Mouse (Mus musculus) hindbrain, embryonic 16.5 days (tissue): ENCODE data around the gene Slc52a3. TPM values are rescaled to one million over a fixed set of nuclear protein-coding genes. Genes with fewer than 3 reads are reported as not detected.
"Not testable (repeated sequence)": the region's sequence is repeated elsewhere in the genome, so short reads cannot be mapped to it uniquely, and the experiment has no call there.

Experiments used
- ATAC-seq: fragments of 200-750 bp; cut with Nextera tagmentation; 2 replicates; pipeline ENCODE4 v1.8.0; 2017; ENCODE audit warnings: moderate TSS enrichment, moderate library complexity
- H3K27ac ChIP-seq: fragments of 300-500 bp; sonication (generic); 2 replicates; pipeline ENCODE4 v1.5.1; 2014; ENCODE audit warnings: low read depth, mild to moderate bottlenecking, control low read depth, low read length, moderate library complexity
- H3K27me3 ChIP-seq: fragments of 300-500 bp; sonication (generic); replicated peaks from 2 replicates; pipeline ENCODE4 v1.6.1; 2014; ENCODE audit warnings: low read length; ENCODE audit not compliant: control insufficient read depth, insufficient read depth
- H3K36me3 ChIP-seq: fragments of 300-500 bp; sonication (generic); 2 replicates; pipeline ENCODE4 v1.6.1; 2014; ENCODE audit warnings: mild to moderate bottlenecking, low read length, moderate library complexity, mixed read lengths; ENCODE audit not compliant: control insufficient read depth, insufficient read depth
- H3K4me1 ChIP-seq: fragments of 300-500 bp; sonication (generic); 2 replicates; pipeline ENCODE4 v1.6.1; 2014; ENCODE audit warnings: low read depth, low read length; ENCODE audit not compliant: control insufficient read depth, insufficient read depth
- H3K4me2 ChIP-seq: fragments of 300-500 bp; sonication (generic); 2 replicates; pipeline ENCODE4 v1.6.1; 2014; ENCODE audit warnings: mild to moderate bottlenecking, low read length, control low read depth, moderate library complexity
- H3K4me3 ChIP-seq: fragments of 300-500 bp; sonication (generic); 2 replicates; pipeline ENCODE4 v1.5.1; 2014; ENCODE audit warnings: mild to moderate bottlenecking, low read length, control low read depth, moderate library complexity
- H3K9ac ChIP-seq: fragments of 300-500 bp; sonication (generic); 2 replicates; pipeline ENCODE4 v1.6.1; 2014; ENCODE audit warnings: low read depth, mild to moderate bottlenecking, control low read depth, low read length, moderate library complexity
- H3K9me3 ChIP-seq: fragments of 300-500 bp; sonication (generic); 2 replicates; pipeline ENCODE4 v1.6.1; 2014; ENCODE audit warnings: mild to moderate bottlenecking, low read length, moderate library complexity; ENCODE audit not compliant: control insufficient read depth
- WGBS: fragments of 180-500 bp; shearing (Covaris S2); extraction: QIAGEN DNeasy Blood & Tissue Kit; methylation state at CpG from one replicate; pipeline ENCODE4 v1.1.7; 2014; 5-methylcytosine and 5-hydroxymethylcytosine counted together
- polyA plus RNA-seq: library from polyadenylated mRNA; unstranded; fragments of >200 nt; fragmentation: Nextera tagmentation; extraction: Ambion mirVana; gene quantifications from 2 replicates; pipeline ENCODE4 v1.2.1, GENCODE M21; 2015

Slc52a3 gene
- polyA plus RNA-seq, 1 experiment from 2014 or later: 1.8 TPM

DNA sequence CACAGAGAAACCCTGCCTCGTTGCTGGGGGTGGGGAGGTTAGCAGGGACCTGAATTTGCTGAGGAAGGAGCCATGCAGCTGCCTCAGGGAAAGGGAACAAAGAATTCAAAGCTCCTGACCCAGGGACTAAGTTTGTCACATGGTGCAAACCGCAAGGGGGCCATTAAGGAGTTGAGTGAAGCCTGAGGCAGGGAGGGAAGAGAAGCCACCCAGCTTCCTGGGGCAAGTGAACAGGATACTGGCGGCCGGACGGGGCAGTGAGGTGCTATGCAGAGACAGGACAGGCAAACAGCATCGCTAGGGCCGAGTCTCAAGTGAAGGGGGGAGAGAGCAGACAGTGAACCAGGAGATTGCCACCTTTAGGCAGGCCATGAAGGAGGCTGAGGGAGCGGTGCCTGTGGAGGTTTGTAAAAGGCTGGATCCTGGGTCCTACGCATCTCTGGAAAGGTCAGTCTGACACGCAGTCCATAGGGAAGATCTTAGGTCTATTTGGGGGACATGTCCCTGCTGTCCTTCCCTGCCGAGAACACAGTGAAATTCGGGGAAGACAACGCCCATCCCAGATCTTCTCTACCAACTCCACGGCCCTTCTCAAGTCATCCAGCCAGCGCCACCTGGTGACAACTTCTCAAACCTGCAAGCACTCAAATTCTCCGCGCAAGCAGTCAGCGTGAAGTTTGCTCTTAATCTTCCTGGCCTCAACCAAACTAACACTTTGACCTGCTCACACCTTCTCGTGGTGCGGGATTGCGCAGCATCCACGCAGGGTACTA lies 1.8 kb upstream of the Slc52a3 start:
- Histone ChIP-seq H3K36me3 (no peaks in the 10 kb centered on the region), H3K4me1 (peaks cover 4% of the 10 kb centered on the region), H3K9me3 (no peaks in the 10 kb centered on the region), H3K27me3 (peaks cover 17% of the 10 kb centered on the region), H3K4me2 (peak overlapping the region; percentile 54), H3K9ac (peak overlapping the region; percentile 20), H3K4me3 (peak overlapping the region; percentile 18), H3K27ac (no peak overlapping the region)
- 5% methylated on average over 22 of the region's 22 CpGs for WGBS
- peak; percentile 43 for ATAC-seq

DNA sequence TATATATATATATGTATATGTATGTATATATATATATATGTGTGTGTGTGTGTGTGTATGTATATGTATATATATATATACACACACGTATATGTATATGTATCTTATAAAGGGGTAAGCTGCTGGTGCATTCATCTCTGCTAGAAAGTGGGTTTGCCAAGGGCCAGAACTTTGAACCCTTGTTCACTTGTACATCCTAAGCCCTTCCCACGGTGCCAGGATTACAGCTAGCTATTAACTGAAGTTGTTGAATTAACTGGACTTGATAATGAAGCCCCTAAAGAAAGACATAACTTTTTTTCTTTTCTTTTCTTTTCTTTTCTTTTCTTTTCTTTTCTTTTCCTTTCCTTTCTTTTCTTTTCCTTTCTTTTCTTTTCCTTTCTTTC lies 872 bp downstream of the Slc52a3 start:
- H3K36me3 ChIP-seq, H3K4me2 ChIP-seq, H3K9me3 ChIP-seq, H3K9ac ChIP-seq, H3K4me3 ChIP-seq, ATAC-seq, H3K27ac ChIP-seq, H3K4me1 ChIP-seq: not testable (repeated sequence)
- 64% methylated on average over 2 of the region's 2 CpGs for WGBS
- H3K27me3 ChIP-seq: peaks cover 20% of the 10 kb centered on the region

DNA sequence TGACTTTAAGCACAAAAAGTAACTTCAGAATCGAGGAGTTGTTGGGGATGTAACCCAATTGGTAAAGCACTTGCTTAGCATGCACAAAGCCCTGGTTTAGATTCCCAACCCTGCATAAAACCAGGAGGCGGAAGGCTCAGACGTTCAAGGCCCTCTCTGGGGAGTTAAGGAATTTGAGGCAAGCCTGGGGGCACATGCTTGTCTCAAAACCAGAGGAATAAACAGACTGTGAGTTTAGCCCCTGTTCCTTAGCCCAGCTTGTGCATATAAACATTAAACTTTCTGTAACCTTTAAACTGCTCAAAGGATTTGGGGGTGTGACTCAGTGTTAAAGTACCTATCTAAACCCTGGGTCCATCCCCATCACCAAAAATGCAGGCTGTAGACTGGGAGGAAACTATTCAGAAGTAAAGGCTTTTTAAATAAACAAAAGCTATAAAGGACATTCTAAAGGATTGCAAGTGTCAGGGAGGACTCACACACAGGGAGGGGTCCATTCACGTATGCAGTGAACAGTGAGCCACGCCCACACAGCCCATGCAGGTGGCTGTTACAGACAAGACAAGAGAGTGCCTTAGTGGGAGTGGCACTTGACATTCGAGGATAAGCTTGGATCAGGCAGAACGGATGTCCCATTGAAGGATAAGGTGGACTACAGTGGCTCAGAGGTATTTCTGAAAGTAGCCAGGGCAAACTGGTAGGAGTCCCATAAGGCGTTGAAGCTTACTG lies 1.6 kb downstream of the Slc52a3 start:
- Histone ChIP-seq H3K9ac (no peak overlapping the region), H3K27me3 (peaks cover 20% of the 10 kb centered on the region), H3K27ac (no peak overlapping the region), H3K9me3 (no peaks in the 10 kb centered on the region), H3K4me3 (no peak overlapping the region), H3K4me2 (no peak overlapping the region), H3K4me1 (peaks cover 4% of the 10 kb centered on the region), H3K36me3 (no peaks in the 10 kb centered on the region)
- WGBS: 52% methylated on average over 8 of the region's 8 CpGs
- no peak for ATAC-seq

DNA sequence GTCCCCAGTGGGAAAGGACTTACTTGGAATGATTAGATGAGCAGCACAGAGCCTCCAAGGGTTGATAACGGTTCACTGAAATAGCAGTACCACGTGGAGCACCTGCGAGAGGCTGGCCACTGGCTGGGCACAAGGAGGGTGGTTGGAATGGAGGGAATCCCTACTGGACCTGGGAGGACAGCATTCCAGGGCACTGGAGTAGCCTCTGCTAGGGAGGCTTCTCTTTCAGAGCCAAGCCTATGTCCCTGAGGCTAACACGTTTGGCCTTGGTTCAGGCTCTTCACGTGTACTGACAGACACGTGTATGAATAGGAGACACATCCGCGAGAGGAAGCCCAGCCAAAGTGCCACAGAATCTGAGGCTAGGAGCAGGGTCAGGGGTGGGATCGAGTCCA lies 2.2 kb downstream of the Slc52a3 start:
- H3K36me3 ChIP-seq: no peaks in the 10 kb centered on the region
- H3K4me2 ChIP-seq: no peak overlapping the region
- no peak overlapping the region for H3K9ac ChIP-seq
- 70% methylated on average over 9 of the region's 9 CpGs for WGBS
- no peak overlapping the region for H3K4me3 ChIP-seq
- H3K4me1 ChIP-seq: peaks cover 4% of the 10 kb centered on the region
- H3K27ac ChIP-seq: no peak overlapping the region
- ATAC-seq: no peak
- no peaks in the 10 kb centered on the region for H3K9me3 ChIP-seq
- peaks cover 20% of the 10 kb centered on the region for H3K27me3 ChIP-seq

DNA sequence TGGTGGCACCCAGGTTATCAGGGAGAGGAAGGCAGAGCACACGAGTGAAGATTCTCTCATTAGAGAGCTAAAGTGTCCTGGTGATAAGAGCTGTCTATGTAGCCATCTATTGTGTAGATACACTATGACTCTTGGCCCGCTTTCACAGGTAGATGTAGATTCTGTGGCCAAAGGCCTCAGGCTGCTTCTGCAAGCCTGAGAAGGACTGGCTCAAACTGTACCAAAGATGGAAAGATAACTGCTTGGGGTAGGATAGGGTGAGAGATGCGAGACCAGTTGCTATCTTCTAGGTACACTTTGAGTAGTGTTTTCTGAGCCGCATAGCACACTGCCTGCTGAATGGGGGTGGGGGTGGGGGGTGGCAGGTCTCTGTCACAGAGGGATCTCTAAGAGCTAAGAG lies 2.6 kb downstream of the Slc52a3 start:
- H3K27me3 ChIP-seq: peaks cover 20% of the 10 kb centered on the region
- 83% methylated on average over 4 of the region's 4 CpGs for WGBS

DNA sequence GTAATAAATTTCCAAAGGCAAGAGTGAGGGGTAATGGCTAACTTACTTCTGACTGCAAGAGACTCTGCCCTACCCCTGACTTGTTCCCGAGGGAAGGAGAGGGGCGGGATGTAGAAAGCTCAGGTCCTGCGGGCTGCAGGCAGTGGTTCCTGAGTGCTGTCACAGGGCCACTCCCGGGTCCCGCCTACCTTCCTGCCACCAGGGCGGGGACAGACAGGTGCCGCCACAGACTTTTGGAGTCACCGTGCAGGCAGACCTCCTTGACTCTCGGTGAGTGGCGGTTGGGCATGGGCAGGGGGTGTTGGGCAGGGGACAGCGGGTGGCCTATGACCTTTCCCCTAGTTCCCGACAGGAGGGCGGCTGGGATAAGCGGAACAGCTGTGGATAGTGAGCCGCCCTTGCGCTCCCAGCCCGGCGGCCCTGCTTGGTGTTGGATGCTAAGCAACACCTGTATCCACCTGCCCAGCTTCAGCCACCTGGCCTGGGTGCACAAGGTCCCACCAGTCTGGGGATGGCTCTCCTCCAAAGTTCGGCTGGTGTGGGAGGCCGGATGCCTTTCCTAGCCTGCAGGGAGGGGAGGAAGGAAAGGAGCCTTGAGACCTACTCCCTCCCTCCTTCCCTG lies 3.5 kb downstream of the Slc52a3 start:
- no peak overlapping the region for H3K27ac ChIP-seq
- ATAC-seq: no peak
- H3K27me3 ChIP-seq: peaks cover 20% of the 10 kb centered on the region
- H3K9me3 ChIP-seq: no peaks in the 10 kb centered on the region
- no peak overlapping the region for H3K9ac ChIP-seq
- no peak overlapping the region for H3K4me2 ChIP-seq
- no peak overlapping the region for H3K4me3 ChIP-seq
- H3K36me3 ChIP-seq: no peaks in the 10 kb centered on the region
- WGBS: 13% methylated on average over 20 of the region's 20 CpGs
- H3K4me1 ChIP-seq: no peaks in the 10 kb centered on the region

More for the DNA sequence above, 2.6 kb downstream of the Slc52a3 start:
- H3K9ac ChIP-seq: no peak overlapping the region
- no peak for ATAC-seq
- peaks cover 4% of the 10 kb centered on the region for H3K4me1 ChIP-seq
- no peak overlapping the region for H3K4me2 ChIP-seq
- no peak overlapping the region for H3K4me3 ChIP-seq
- H3K36me3 ChIP-seq: no peaks in the 10 kb centered on the region
- no peaks in the 10 kb centered on the region for H3K9me3 ChIP-seq
- H3K27ac ChIP-seq: no peak overlapping the region

DNA sequence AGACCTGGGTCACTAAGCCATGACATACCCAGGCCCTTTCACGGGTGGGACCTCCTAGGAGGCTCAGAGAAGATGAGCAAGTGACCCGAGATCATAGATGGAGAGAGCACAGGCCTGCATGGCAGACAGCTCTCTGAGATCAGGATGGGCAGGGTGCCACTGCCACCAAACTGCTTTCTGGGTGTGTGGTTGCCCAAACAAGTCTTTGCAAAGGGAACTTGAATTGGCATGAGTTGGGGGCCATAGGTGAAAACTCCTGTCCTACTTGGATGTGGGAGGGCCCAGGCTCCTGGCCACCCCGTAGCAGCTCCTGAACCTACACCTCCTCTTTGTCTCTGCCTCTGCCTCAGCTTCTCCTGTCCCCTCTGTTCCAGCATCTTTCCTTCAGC lies 4.0 kb downstream of the Slc52a3 start:
- 44% methylated on average over 3 of the region's 3 CpGs for WGBS
- Histone ChIP-seq H3K36me3 (no peaks in the 10 kb centered on the region), H3K4me3 (no peak overlapping the region), H3K4me2 (no peak overlapping the region), H3K27ac (no peak overlapping the region), H3K27me3 (peaks cover 20% of the 10 kb centered on the region), H3K9ac (no peak overlapping the region), H3K4me1 (no peaks in the 10 kb centered on the region), H3K9me3 (no peaks in the 10 kb centered on the region)
- no peak for ATAC-seq

DNA sequence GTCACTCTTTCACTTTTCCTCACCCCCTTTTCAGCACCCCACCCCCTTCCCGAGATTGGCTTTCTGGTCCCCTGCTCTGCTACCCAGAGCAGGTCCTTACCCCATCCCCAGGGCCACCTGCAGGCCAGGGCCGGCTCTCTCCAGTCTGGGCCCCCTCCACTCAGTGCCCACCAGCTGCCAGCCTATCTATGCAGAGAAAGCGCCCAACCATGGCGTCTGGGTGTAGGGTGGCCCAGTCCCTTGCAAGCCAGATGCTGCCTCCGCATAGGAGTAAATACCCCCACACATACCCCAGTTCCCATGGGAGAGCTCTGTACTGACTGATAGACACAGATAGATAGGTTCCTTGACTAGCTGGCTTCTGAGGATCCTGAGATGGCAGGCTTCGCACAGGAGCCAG lies 4.4 kb downstream of the Slc52a3 start:
- peaks cover 18% of the 10 kb centered on the region for H3K27me3 ChIP-seq
- no peaks in the 10 kb centered on the region for H3K36me3 ChIP-seq
- no peaks in the 10 kb centered on the region for H3K4me1 ChIP-seq
- no peak overlapping the region for H3K27ac ChIP-seq
- no peak overlapping the region for H3K4me3 ChIP-seq
- no peak overlapping the region for H3K9ac ChIP-seq
- 49% methylated on average over 6 of the region's 6 CpGs for WGBS
- ATAC-seq: 0 out of 2 replicates have a peak, but pooled peaks have one; percentile 18
- H3K9me3 ChIP-seq: no peaks in the 10 kb centered on the region
- no peak overlapping the region for H3K4me2 ChIP-seq

DNA sequence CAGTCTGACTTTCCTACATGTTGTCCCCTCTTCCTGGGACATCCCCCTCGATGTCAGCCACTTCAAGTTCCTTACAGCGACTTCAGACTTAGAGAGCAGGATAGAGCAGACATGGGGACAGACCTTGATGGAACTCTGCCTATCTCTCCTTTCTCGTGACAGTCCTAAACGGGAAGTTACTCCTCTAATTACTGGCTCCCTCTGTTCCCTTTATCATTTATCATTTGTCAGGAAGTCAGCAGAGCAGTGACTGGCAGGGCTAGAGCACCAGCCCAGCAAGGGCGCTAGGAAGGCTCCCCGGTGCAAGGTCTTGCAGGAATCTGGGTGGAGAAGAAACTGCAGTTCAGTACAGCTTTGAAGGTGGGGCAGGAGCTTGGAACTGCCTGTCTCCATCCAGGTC lies 6.2 kb downstream of the Slc52a3 start:
- Histone ChIP-seq H3K4me1 (no peaks in the 10 kb centered on the region), H3K27me3 (peaks cover 8% of the 10 kb centered on the region; the same call in 1 of the 2 replicates), H3K4me3 (no peak overlapping the region), H3K9ac (no peak overlapping the region), H3K36me3 (no peaks in the 10 kb centered on the region), H3K9me3 (no peaks in the 10 kb centered on the region), H3K4me2 (no peak overlapping the region), H3K27ac (no peak overlapping the region)
- WGBS: 71% methylated on average over 6 of the region's 6 CpGs
- no peak for ATAC-seq
